ENCODE assay signal across 14 mouse cellular contexts in the genomic region with DNA sequence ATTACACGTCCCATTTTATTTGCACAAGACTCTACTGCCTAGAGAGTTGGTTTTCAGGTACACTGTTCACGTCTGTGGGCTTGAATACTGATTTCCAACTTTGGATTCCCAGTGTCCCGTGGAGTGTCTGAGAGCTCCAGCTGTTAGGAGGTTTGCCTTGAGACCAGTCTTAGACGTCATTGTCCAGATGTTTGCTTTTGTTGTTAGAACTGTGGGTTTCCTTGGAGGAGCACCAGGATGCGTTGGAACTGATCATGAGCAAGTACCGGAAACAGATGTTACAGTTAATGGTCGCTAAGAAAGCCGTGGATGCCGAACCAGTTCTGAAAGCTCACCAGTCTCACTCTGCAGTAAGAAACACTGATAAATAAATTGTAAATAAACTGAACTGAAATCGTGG. TPM values are rescaled to one million over a fixed set of nuclear protein-coding genes. Genes with fewer than 3 reads are reported as not detected.
DNase-seq lines count a peak whose midpoint lies in the region; ATAC-seq and TF ChIP-seq lines count a peak whose summit lies in the region.
"Had no signal": no experiment of that assay in that cellular context is flagged by ENCODE, and none has a peak within 500 bp of the region (broad histone marks: within the 10 kb centered on the region; RNA-seq: fewer than 3 reads in every experiment).

No protein-coding gene starts in this region.

- no peak overlapping the region for H3K4me3 ChIP-seq in heart, embryonic 10.5 days
- H3K4me3 ChIP-seq in heart, embryonic 14.5 days (ENCODE audit: control insufficient read depth in 1 of 2, insufficient read depth in 1 of 2, low read depth in 1 of 2, low read length in 2 of 2) = no peak overlapping the region
- H3K4me3 ChIP-seq in midbrain, postnatal 0 days (ENCODE audit: low read depth, low read length) = peak overlapping the region; percentile 85; the same call in 1 of the 2 replicates

- peaks cover 8% of the 10 kb centered on the region for H3K4me1 ChIP-seq in heart, embryonic 10.5 days
- peaks cover 7 to 13% of the 10 kb centered on the region in 2 experiments for H3K4me1 ChIP-seq in heart, embryonic 14.5 days (ENCODE audit: control insufficient read depth in 2 of 2, insufficient read depth in 2 of 2, low read length in 2 of 2)
- H3K4me1 ChIP-seq in midbrain, postnatal 0 days (ENCODE audit: insufficient read depth, low read length) = peaks cover 7% of the 10 kb centered on the region; the same call in 1 of the 2 replicates

- H3K27ac ChIP-seq in heart, embryonic 10.5 days = no peak overlapping the region
- H3K27ac ChIP-seq in heart, embryonic 14.5 days (replicated peaks in 1 of 2; ENCODE audit: control insufficient read depth in 1 of 2, insufficient read depth in 1 of 2, low read depth in 2 of 2, low read length in 2 of 2) = no peak overlapping the region
- no peak overlapping the region for H3K27ac ChIP-seq in midbrain, postnatal 0 days (ENCODE audit: low read depth, low read length)
- H3K27ac ChIP-seq: embryonic facial prominence, embryonic 12.5 days had no signal

- H3K9ac ChIP-seq in heart, embryonic 14.5 days (ENCODE audit: low read length) = no peak overlapping the region
- H3K9ac ChIP-seq in midbrain, postnatal 0 days (replicated peaks; ENCODE audit: low read length, poor library complexity, severe bottlenecking) = no peak overlapping the region

- peak; percentile 46 for DNase-seq in heart, adult 8-10 months (ENCODE audit: low spot score)
- DNase-seq in heart, embryonic 10.5 days (ENCODE audit: low spot score) = no peak
- DNase-seq in lung, postnatal 10 days = peak; percentile 13
- DNase-seq in lung, postnatal 36 days = no peak
- DNase-seq in midbrain, postnatal 0 days (ENCODE audit: low spot score) = no peak
- no peak for DNase-seq in frontal cortex, postnatal 10 days (ENCODE audit: low spot score in 2 of 2)
- DNase-seq in thymus, postnatal 0 days (ENCODE audit: low spot score) = no peak
- DNase-seq: gastrocnemius, postnatal 25 days; right cerebral cortex, postnatal 25 days; thymus, adult 18-20 months had no signal

- H3K36me3 ChIP-seq in heart, embryonic 10.5 days = peaks cover 38% of the 10 kb centered on the region
- peaks cover 45% of the 10 kb centered on the region for H3K36me3 ChIP-seq in heart, embryonic 14.5 days (ENCODE audit: control insufficient read depth, insufficient read depth, low read length)
- H3K36me3 ChIP-seq in midbrain, postnatal 0 days (ENCODE audit: insufficient read depth, low read length) = peaks cover 26% of the 10 kb centered on the region

- peak overlapping the region; percentile 70; the same call in 1 of the 2 replicates for H3K4me2 ChIP-seq in heart, embryonic 14.5 days (ENCODE audit: low read length)
- H3K4me2 ChIP-seq in midbrain, postnatal 0 days (ENCODE audit: low read depth, low read length, poor library complexity, severe bottlenecking) = no peak overlapping the region

- H3K9me3 ChIP-seq in heart, embryonic 10.5 days = no peaks in the 10 kb centered on the region
- H3K9me3 ChIP-seq in heart, embryonic 14.5 days (ENCODE audit: control insufficient read depth, low read length) = peaks cover 6% of the 10 kb centered on the region; the same call in 1 of the 2 replicates
- H3K9me3 ChIP-seq in midbrain, postnatal 0 days (ENCODE audit: low read length) = no peaks in the 10 kb centered on the region

- 78% methylated on average over 10 of the region's 10 CpGs for WGBS in heart, embryonic 10.5 days
- 81% methylated on average over 10 of the region's 10 CpGs for WGBS in heart, embryonic 14.5 days
- 74% methylated on average over 10 of the region's 10 CpGs for WGBS in midbrain, postnatal 0 days

- TF ChIP-seq CTCF in midbrain, postnatal 0 days (IDR thresholded peaks at IDR 0.05) = no peak

- no peaks in the 10 kb centered on the region for H3K27me3 ChIP-seq in heart, embryonic 10.5 days (ENCODE audit: insufficient read depth, poor library complexity, severe bottlenecking)
- H3K27me3 ChIP-seq in heart, embryonic 14.5 days (ENCODE audit: control insufficient read depth, insufficient read depth, low read length) = no peaks in the 10 kb centered on the region
- H3K27me3 ChIP-seq in midbrain, postnatal 0 days (ENCODE audit: insufficient read depth, low read length) = no peaks in the 10 kb centered on the region
- H3K27me3 ChIP-seq: embryonic facial prominence, embryonic 12.5 days had no signal

- no peak for ATAC-seq in heart, embryonic 14.5 days (ENCODE audit: insufficient number of reproducible peaks, insufficient read depth, low FRiP score, low read depth)
- ATAC-seq in midbrain, postnatal 0 days (ENCODE audit: low FRiP score) = no peak
- ATAC-seq: activated CD4-positive, CD25-positive, alpha-beta regulatory T cell, adult 4 months had no signal

RNA-seq across cellular contexts. Expression of gene Sike1, which starts 1.5 kb away (rescaled TPM):
- 10 to 100 TPM; 56.5 to 60.9 (median 59.3) TPM for total RNA-seq in heart, adult 8-10 months (2022)
- polyA plus RNA-seq in heart, embryonic 10.5 days (2016; fragmentation: Nextera tagmentation; extraction: Ambion mirVana) = 67.2 and 72.1 TPM in 2 replicates
- 80.6 and 92.6 TPM in 2 replicates for polyA plus RNA-seq in heart, embryonic 14.5 days (2014; fragmentation: Nextera tagmentation; extraction: Ambion mirVana)
- total RNA-seq in midbrain, postnatal 0 days (2014; rRNA removed) = 49.1 and 88.9 TPM in 2 replicates
- 42.4 and 48.3 TPM in 2 replicates for polyA plus RNA-seq in midbrain, postnatal 0 days (2015; fragmentation: Nextera tagmentation; extraction: Ambion mirVana)
- 65.7 and 66.8 TPM in 2 replicates for polyA plus RNA-seq in thymus, postnatal 0 days (2015; fragmentation: Nextera tagmentation; extraction: Ambion mirVana)

RNA-seq across cellular contexts. Expression of gene Csde1, which starts 23.2 kb away (rescaled TPM):
- 100 to 1,000 TPM; 544 to 568 (median 560) TPM for total RNA-seq in heart, adult 8-10 months (2022)
- polyA plus RNA-seq in heart, embryonic 10.5 days (2016; fragmentation: Nextera tagmentation; extraction: Ambion mirVana) = 352 and 387 TPM in 2 replicates
- polyA plus RNA-seq in heart, embryonic 14.5 days (2014; fragmentation: Nextera tagmentation; extraction: Ambion mirVana) = 349 and 364 TPM in 2 replicates
- total RNA-seq in midbrain, postnatal 0 days (2014; rRNA removed) = 222 and 287 TPM in 2 replicates
- polyA plus RNA-seq in midbrain, postnatal 0 days (2015; fragmentation: Nextera tagmentation; extraction: Ambion mirVana) = 256 and 287 TPM in 2 replicates
- 227 and 243 TPM in 2 replicates for polyA plus RNA-seq in thymus, postnatal 0 days (2015; fragmentation: Nextera tagmentation; extraction: Ambion mirVana)

RNA-seq across cellular contexts. Expression of gene Nr1h5, which starts 33.1 kb away (rescaled TPM):
- not detected for total RNA-seq in heart, adult 8-10 months (2022)
- polyA plus RNA-seq in heart, embryonic 10.5 days (2016; fragmentation: Nextera tagmentation; extraction: Ambion mirVana) = 0.16 and 5.2 TPM in 2 replicates
- polyA plus RNA-seq in heart, embryonic 14.5 days (2014; fragmentation: Nextera tagmentation; extraction: Ambion mirVana) = not detected in 2 replicates
- not detected in 2 replicates for total RNA-seq in midbrain, postnatal 0 days (2014; rRNA removed)
- polyA plus RNA-seq in midbrain, postnatal 0 days (2015; fragmentation: Nextera tagmentation; extraction: Ambion mirVana) = 0.07 and 0.19 TPM in 2 replicates
- not detected in 2 replicates for polyA plus RNA-seq in thymus, postnatal 0 days (2015; fragmentation: Nextera tagmentation; extraction: Ambion mirVana)
- total RNA-seq: gastrocnemius, postnatal 25 days had no signal
- polyA plus RNA-seq: activated CD4-positive, CD25-positive, alpha-beta regulatory T cell, adult 4 months; limb, embryonic 11.5 days had no signal

Comparison
In these comparisons a context has a peak if more than half of its experiments do, and no peak if none do; other contexts are left out.
1. DNase-seq: peak in heart, adult 8-10 months (single experiment) and lung, postnatal 10 days (single experiment); none in heart, embryonic 10.5 days (single experiment), lung, postnatal 36 days (single experiment), midbrain, postnatal 0 days (single experiment), frontal cortex, postnatal 10 days (0 of 2) and thymus, postnatal 0 days (single experiment).